Mouse (Mus musculus) cortical plate, adult 2 months (tissue): Measurements from ENCODE around the gene Gm9913.

Source experiments
- CTCF ChIP-seq: fragments of 200-500 bp; IDR thresholded peaks from 2 replicates; pipeline ENCODE4 v1.5.1; 2011; ENCODE audit warnings: mild to moderate bottlenecking, control low read depth, low read length; ENCODE audit not compliant: insufficient read depth; ENCODE audit errors: extremely low read depth
- POLR2A ChIP-seq: fragments of 200-500 bp; IDR thresholded peaks from 2 replicates; pipeline ENCODE4 v1.6.1; 2011; ENCODE audit warnings: mild to moderate bottlenecking, low read length, control low read depth; ENCODE audit not compliant: insufficient read depth; ENCODE audit errors: extremely low read depth

DNA sequence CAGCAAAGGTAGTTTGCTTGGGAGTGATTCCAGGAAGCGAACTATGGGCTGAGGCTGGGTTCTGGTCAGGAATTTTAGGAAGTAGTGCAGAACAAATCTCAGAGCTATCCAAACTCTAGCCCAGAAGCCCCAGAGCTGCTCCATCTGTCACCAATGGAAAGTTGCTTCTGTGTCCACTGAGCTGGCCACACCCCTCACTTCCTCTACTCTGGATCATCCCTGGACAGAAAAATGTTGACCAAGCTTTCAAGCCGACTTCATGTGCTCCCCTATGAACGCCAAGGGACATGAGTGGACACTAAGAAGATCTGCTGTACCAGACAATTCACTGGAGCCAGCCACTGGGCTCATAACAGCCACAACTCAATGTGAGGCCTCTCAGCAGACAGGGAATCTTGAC is 28.7 kb upstream of the Gm9913 start:
- TF ChIP-seq POLR2A (no peak), CTCF (no peak)
